Mouse (Mus musculus) liver, embryonic 11.5 days (tissue): ENCODE measurements around the gene Harbi1. TPM values are rescaled to one million over a fixed set of nuclear protein-coding genes. Genes with fewer than 3 reads are reported as not detected.
A peak's percentile ranks its signal among the peaks of the same experiment; 100 is the strongest.

ENCODE experiments used
- ATAC-seq: fragments of 200-750 bp; cut with Nextera tagmentation; replicated peaks from 2 replicates; pipeline ENCODE4 v1.8.0; 2017; ENCODE audit warnings: moderate number of reproducible peaks, mild to moderate bottlenecking, moderate TSS enrichment, moderate library complexity; ENCODE audit not compliant: low FRiP score
- DNase-seq: peaks from one replicate; pipeline ENCODE4 v3.0.0-alpha.2; 2017; ENCODE audit warnings: low spot score
- H3K27ac ChIP-seq: fragments of 300-500 bp; sonication (generic); 2 replicates; pipeline ENCODE4 v1.5.1; 2014; ENCODE audit warnings: mild to moderate bottlenecking, low read depth, low read length, control low read depth
- H3K27me3 ChIP-seq: fragments of 300-500 bp; sonication (generic); replicated peaks from 2 replicates; pipeline ENCODE4 v1.6.1; 2014; ENCODE audit warnings: low read length, mixed read lengths; ENCODE audit not compliant: control insufficient read depth, insufficient read depth
- H3K36me3 ChIP-seq: fragments of 300-500 bp; sonication (generic); 2 replicates; pipeline ENCODE4 v1.6.1; 2014; ENCODE audit warnings: mild to moderate bottlenecking, low read length, moderate library complexity, mixed read lengths; ENCODE audit not compliant: control insufficient read depth, insufficient read depth
- H3K4me1 ChIP-seq: fragments of 300-500 bp; sonication (generic); replicated peaks from 2 replicates; pipeline ENCODE4 v1.6.1; 2014; ENCODE audit warnings: low read length, mixed read lengths; ENCODE audit not compliant: control insufficient read depth, insufficient read depth
- H3K4me2 ChIP-seq: fragments of 300-500 bp; sonication (generic); 2 replicates; pipeline ENCODE4 v1.6.1; 2014; ENCODE audit warnings: mild to moderate bottlenecking, control low read depth, moderate library complexity
- H3K4me3 ChIP-seq: fragments of 300-500 bp; sonication (generic); 2 replicates; pipeline ENCODE4 v1.5.1; 2014; ENCODE audit warnings: low read depth, low read length, control low read depth
- H3K9ac ChIP-seq: fragments of 300-500 bp; sonication (generic); 2 replicates; pipeline ENCODE4 v1.6.1; 2014; ENCODE audit warnings: low read depth, low read length, control low read depth
- H3K9me3 ChIP-seq: fragments of 300-500 bp; sonication (generic); 2 replicates; pipeline ENCODE4 v1.6.1; 2016; ENCODE audit warnings: low read length, inconsistent platforms, mixed read lengths; ENCODE audit not compliant: control insufficient read depth
- WGBS: fragments of 180-500 bp; shearing (Covaris S2); extraction: QIAGEN DNeasy Blood & Tissue Kit; methylation state at CpG from one replicate; pipeline ENCODE4 v1.1.7; 2014; 5-methylcytosine and 5-hydroxymethylcytosine counted together
- polyA plus RNA-seq: library from polyadenylated mRNA; unstranded; fragments of >200 nt; fragmentation: Nextera tagmentation; extraction: Ambion mirVana; gene quantifications from 2 replicates; pipeline ENCODE4 v1.2.1, GENCODE M21; 2014

Harbi1 gene
- polyA plus RNA-seq, 1 experiment from 2014 or later = 16.3 TPM

DNA sequence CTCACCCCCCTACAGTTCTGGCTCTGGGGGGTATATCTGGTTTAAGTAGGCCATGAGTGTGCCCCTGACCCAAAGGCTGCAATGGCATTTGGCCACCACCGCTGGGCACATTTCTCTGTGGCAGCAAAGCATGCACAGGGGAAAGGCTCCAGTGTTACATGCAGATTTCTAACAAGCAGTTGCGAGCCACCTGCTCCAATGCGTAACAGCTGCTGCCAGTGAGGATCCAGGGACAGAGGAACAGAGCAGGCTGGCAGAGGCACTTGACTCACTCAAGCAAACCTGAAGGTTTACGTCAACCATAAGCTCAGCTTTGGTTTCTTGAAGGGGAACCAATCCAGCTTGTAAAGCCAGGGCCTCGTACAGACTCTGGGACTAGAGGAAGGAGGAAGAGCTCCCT lies 35.8 kb upstream of the Harbi1 start:
- Histone ChIP-seq H3K27ac (no peak overlapping the region), H3K4me3 (no peak overlapping the region), H3K4me2 (no peak overlapping the region), H3K4me1 (no peaks in the 10 kb centered on the region), H3K9ac (no peak overlapping the region), H3K36me3 (peaks cover 15% of the 10 kb centered on the region), H3K27me3 (no peaks in the 10 kb centered on the region), H3K9me3 (no peaks in the 10 kb centered on the region)
- no peak for ATAC-seq
- no peak for DNase-seq
- 95% methylated on average over 5 of the region's 5 CpGs for WGBS

DNA sequence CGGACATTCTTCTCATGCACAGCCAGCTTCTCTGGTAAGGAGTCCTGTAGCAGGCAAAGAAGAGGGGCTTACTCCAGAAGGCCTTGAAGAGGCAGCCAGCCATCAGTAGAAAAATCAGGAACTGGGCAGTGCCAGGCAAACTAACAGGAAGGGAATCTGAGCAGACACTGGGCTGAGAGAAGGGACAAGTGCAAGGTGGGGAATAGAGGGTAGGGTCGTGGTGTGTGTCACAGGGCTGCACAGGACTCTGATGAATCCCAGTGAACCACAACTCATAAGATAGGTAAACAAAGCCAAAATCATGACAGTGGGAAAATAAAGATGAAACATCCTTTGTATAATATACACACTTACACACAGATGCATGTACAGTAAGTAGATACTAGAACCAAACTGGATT lies 34.2 kb upstream of the Harbi1 start:
- no peak for DNase-seq
- Histone ChIP-seq H3K9me3 (no peaks in the 10 kb centered on the region), H3K9ac (no peak overlapping the region), H3K4me2 (no peak overlapping the region), H3K27me3 (no peaks in the 10 kb centered on the region), H3K4me1 (no peaks in the 10 kb centered on the region), H3K4me3 (no peak overlapping the region), H3K27ac (no peak overlapping the region), H3K36me3 (peaks cover 5% of the 10 kb centered on the region; the same call in 1 of the 2 replicates)
- WGBS = 76% methylated on average over 2 of the region's 2 CpGs
- ATAC-seq = no peak

DNA sequence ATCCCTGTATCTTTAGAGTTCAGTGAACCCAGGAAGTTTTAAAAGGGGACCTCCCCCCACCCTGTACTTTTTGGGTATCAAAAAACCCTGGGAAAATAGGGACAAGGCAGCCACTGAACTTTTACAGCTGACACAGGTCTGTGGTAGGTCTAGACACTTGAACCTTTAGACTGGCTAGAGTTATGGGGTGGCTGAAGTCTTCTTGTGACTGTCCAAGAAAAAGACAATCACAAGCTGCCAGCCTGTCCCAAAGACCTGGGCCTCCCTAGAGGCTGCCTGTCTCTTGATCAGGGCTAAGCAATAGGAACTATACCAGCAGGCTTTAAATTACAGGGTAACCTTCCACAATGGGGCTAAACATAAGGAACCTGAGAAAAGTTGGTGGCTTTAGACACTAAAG lies 33.7 kb upstream of the Harbi1 start:
- no peak for ATAC-seq
- Histone ChIP-seq H3K27me3 (no peaks in the 10 kb centered on the region), H3K4me2 (no peak overlapping the region), H3K4me3 (no peak overlapping the region), H3K9ac (no peak overlapping the region), H3K9me3 (no peaks in the 10 kb centered on the region), H3K4me1 (no peaks in the 10 kb centered on the region), H3K36me3 (peaks cover 5% of the 10 kb centered on the region; the same call in 1 of the 2 replicates), H3K27ac (no peak overlapping the region)
- DNase-seq = no peak

DNA sequence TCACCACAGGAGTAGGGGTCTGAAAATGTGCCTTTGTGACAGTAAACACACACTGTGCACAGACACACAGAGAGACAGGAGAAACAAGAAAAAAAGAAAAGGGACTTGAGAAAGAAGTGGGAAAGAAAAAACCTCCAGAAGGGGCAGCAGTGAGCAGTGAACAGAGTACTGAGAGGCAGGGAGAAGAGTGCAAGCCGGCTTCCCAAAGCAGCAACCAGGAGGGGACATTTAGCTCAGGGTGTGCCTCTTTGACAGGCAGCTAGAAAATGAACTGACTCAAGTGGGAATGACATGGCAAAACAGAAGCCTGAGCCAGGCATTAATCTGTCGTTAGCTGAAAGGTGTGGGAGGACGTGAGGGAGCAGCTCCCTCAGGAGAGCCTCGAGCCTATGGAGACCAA lies 27.8 kb upstream of the Harbi1 start:
- Histone ChIP-seq H3K27ac (no peak overlapping the region), H3K9ac (no peak overlapping the region), H3K4me1 (no peaks in the 10 kb centered on the region), H3K27me3 (no peaks in the 10 kb centered on the region), H3K9me3 (no peaks in the 10 kb centered on the region), H3K4me2 (no peak overlapping the region), H3K36me3 (peaks cover 6% of the 10 kb centered on the region; the same call in 1 of the 2 replicates), H3K4me3 (no peak overlapping the region)
- WGBS = 59% methylated on average over 4 of the region's 4 CpGs
- ATAC-seq = peak; percentile 60; the same call in 1 of the 2 replicates
- DNase-seq = no peak

DNA sequence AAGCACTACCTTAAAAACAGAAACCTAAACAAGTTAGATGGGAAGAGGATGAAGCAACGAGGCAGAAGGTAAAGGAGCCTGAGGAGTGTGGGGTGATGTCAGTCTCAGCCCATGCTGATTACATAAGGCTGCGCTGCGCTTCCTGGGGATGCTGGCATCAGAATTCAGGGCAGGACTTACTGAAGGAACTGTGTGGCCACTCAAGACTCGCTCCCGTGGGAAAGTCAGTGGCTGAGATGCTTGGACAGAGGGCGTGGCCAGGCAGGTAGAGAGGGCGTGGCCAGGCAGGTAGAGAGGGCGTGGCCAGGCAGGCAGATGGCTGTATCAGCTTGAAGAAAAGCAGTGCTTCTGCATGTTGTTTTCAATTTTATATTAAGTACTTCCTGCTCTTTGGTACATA lies 26.7 kb upstream of the Harbi1 start:
- Histone ChIP-seq H3K9me3 (no peaks in the 10 kb centered on the region), H3K4me3 (no peak overlapping the region), H3K27me3 (no peaks in the 10 kb centered on the region), H3K9ac (no peak overlapping the region), H3K4me1 (no peaks in the 10 kb centered on the region), H3K27ac (no peak overlapping the region), H3K4me2 (no peak overlapping the region), H3K36me3 (peaks cover 6% of the 10 kb centered on the region; the same call in 1 of the 2 replicates)
- 84% methylated on average over 8 of the region's 8 CpGs for WGBS
- DNase-seq = no peak
- ATAC-seq = no peak

DNA sequence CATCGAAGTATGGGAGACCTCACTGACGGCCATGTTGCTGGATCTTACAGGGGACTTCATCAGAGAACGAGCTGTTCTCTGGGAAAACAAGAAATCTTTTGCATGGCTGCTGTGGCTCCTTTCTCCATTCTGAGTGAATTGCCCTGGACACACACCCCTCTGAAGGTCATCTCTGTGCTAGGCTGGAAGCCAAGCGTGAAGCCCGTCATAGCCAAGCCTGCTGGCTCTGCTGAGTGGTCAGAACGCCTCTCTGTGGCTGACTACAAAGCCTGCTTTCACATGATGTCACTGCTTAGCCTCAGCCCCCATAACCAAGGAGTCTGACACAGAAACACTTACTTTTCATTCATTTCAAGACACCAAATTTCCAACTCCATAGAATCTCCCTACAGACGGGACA lies 21.2 kb upstream of the Harbi1 start:
- Histone ChIP-seq H3K4me3 (no peak overlapping the region), H3K9ac (no peak overlapping the region), H3K27me3 (no peaks in the 10 kb centered on the region), H3K4me2 (no peak overlapping the region), H3K4me1 (no peaks in the 10 kb centered on the region), H3K36me3 (peaks cover 4% of the 10 kb centered on the region; the same call in 1 of the 2 replicates), H3K27ac (no peak overlapping the region), H3K9me3 (no peaks in the 10 kb centered on the region)
- ATAC-seq (no peak), DNase-seq (no peak)
- WGBS = 91% methylated on average over 7 of the region's 7 CpGs

DNA sequence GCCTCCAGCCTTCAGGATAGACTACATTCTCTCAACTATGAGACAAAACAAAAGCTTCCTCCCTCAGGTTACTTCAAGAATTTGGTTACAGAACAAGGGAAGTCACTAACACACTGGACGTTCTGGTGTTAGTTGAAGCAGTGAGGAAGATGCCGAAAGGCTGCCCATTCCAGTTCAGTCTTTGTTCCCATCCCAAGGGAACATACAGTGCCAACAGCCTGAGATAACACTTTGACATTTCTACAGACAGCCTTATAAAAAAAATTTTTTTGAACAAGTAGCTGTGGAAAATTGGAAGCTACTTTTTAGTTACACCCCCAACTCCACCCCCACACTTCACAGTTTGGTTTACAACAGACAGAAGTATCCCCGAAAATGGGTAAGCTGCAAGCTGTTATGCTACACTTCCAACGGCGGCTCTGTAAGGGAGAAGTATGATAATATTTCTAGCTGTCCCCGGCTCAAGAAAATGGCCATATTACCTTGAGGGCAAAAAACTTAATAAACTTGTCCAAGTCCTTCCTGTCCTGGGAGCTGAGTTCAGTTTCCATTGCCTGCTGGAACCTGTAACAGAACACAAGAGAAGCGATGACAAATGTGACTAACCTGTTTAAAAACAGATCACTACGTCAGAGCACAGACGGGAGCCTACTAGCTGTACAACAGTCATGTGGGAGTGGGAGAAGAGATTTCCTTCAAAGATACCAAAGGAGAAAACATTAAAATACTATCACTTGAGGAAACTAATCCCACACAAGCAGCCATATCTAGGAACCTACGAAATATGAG lies 15.0 kb upstream of the Harbi1 start:
- ATAC-seq = no peak
- H3K9ac ChIP-seq = no peak overlapping the region
- H3K9me3 ChIP-seq = no peaks in the 10 kb centered on the region
- H3K4me3 ChIP-seq = no peak overlapping the region
- H3K27me3 ChIP-seq = no peaks in the 10 kb centered on the region
- no peak overlapping the region for H3K27ac ChIP-seq
- H3K36me3 ChIP-seq = no peaks in the 10 kb centered on the region
- no peak overlapping the region for H3K4me2 ChIP-seq
- DNase-seq = no peak
- 84% methylated on average over 10 of the region's 10 CpGs for WGBS
- H3K4me1 ChIP-seq = no peaks in the 10 kb centered on the region

DNA sequence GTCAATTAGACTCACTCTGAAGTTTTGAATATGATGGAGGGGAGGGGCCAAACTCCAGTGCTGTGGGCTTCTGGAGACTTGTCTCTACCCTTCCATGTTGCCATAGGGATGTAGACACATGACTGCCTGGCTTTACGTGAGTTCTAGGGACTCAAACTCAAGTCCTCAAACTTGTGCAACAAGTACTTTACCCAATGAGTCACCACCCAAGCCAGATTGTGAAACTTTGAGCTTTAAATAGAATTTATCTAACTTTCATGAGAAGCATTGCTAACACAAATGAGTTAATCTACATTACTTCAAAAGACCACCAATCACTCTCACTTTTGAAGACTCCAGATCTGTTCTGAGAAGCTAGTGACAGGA lies 14.4 kb upstream of the Harbi1 start:
- Histone ChIP-seq H3K27me3 (no peaks in the 10 kb centered on the region), H3K4me2 (no peak overlapping the region), H3K4me3 (no peak overlapping the region), H3K27ac (no peak overlapping the region), H3K36me3 (no peaks in the 10 kb centered on the region), H3K4me1 (no peaks in the 10 kb centered on the region), H3K9ac (no peak overlapping the region), H3K9me3 (no peaks in the 10 kb centered on the region)
- ATAC-seq = no peak
- no peak for DNase-seq
- WGBS = 79% methylated on average over 1 of the region's 1 CpGs

DNA sequence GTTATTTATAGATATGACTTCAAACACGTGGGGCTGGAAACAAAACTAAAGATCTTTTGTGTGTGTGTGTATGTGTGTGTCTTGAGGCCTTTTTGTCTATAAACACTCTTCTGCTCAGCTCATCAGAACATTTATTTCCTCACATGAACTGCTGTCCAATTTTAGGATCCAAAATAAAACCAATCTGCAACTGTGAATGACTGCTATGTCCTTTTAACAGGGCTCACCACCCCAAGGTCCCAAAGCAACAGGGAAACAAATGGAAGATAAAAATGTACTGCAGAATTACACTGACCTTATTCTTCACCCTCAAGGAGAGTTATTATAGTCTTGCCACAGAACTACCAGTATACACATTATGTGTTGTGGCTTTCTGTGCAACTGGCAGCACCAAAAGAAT lies 11.4 kb upstream of the Harbi1 start:
- H3K27me3 ChIP-seq = no peaks in the 10 kb centered on the region
- no peak overlapping the region for H3K9ac ChIP-seq
- H3K4me1 ChIP-seq = no peaks in the 10 kb centered on the region
- H3K36me3 ChIP-seq = no peaks in the 10 kb centered on the region
- H3K4me2 ChIP-seq = no peak overlapping the region
- H3K4me3 ChIP-seq = no peak overlapping the region
- 71% methylated on average over 1 of the region's 1 CpGs for WGBS
- H3K27ac ChIP-seq = no peak overlapping the region
- no peak for ATAC-seq
- no peaks in the 10 kb centered on the region for H3K9me3 ChIP-seq
- DNase-seq = no peak
